Mouse (Mus musculus): Measurements from ENCODE around the gene Apoa5.
"Not testable (repeated sequence)": the region's sequence is repeated elsewhere in the genome, so short reads cannot be mapped to it uniquely, and the experiment has no call there.

The Apoa5 gene

GRCm38 (mm10) chr9:46269125-46269524, 692 bp downstream of the Apoa5 start:
- no peak for DNase-seq (ENCODE audit: low spot score)

GRCm38 (mm10) chr9:46270782-46271181, 2.3 kb downstream of the Apoa5 start:
- no peak for DNase-seq (ENCODE audit: low spot score)

- DNase-seq (ENCODE audit: low spot score) = no peak
Observed at GRCm38 (mm10) chr9:46272070-46272469, 3.6 kb downstream of the Apoa5 start.

GRCm38 (mm10) chr9:46272677-46273454, 4.4 kb downstream of the Apoa5 start, which contains the start of gene Zpr1:
Gene Zpr1, plus strand, starts transcription at chr9:46273064.
- DNase-seq (ENCODE audit: low spot score) = peak; percentile 87

GRCm38 (mm10) chr9:46274494-46274893, 6.1 kb downstream of the Apoa5 start:
- no peak for DNase-seq (ENCODE audit: low spot score)

- peak; percentile 91 for DNase-seq (ENCODE audit: low spot score)
Observed at GRCm38 (mm10) chr9:46282631-46283436, 14.4 kb downstream of the Apoa5 start, which contains the start of gene Bud13. Gene Bud13, plus strand, starts transcription at chr9:46283008.

GRCm38 (mm10) chr9:46298381-46298780, 29.9 kb downstream of the Apoa5 start:
- no peak for DNase-seq (ENCODE audit: low spot score)

GRCm38 (mm10) chr9:46302142-46302541, 33.7 kb downstream of the Apoa5 start:
- DNase-seq (ENCODE audit: low spot score) = peak; percentile 38

GRCm38 (mm10) chr9:46309121-46309520, 40.7 kb downstream of the Apoa5 start:
- no peak for DNase-seq (ENCODE audit: low spot score)

GRCm38 (mm10) chr9:46314507-46314906, 46.1 kb downstream of the Apoa5 start:
- DNase-seq (ENCODE audit: low spot score) = peak; percentile 56

- no peak for DNase-seq (ENCODE audit: low spot score)
Observed at GRCm38 (mm10) chr9:46314921-46315320, 46.5 kb downstream of the Apoa5 start.

GRCm38 (mm10) chr9:46315807-46316365, 47.5 kb downstream of the Apoa5 start:
- no peak for DNase-seq (ENCODE audit: low spot score)

GRCm38 (mm10) chr9:46316388-46316787, 48.0 kb downstream of the Apoa5 start:
- no peak for DNase-seq (ENCODE audit: low spot score)

GRCm38 (mm10) chr9:46316909-46317308, 48.5 kb downstream of the Apoa5 start:
- no peak for DNase-seq (ENCODE audit: low spot score)

- no peak for DNase-seq (ENCODE audit: low spot score)
Observed at GRCm38 (mm10) chr9:46317957-46318356, 49.5 kb downstream of the Apoa5 start.

- DNase-seq (ENCODE audit: low spot score) = not testable (repeated sequence)
Observed at GRCm38 (mm10) chr9:46319886-46320285, 51.5 kb downstream of the Apoa5 start, which contains the start of gene 4931429L15Rik. Gene 4931429L15Rik, minus strand, starts transcription at chr9:46319986.

- no peak for DNase-seq (ENCODE audit: low spot score)
Observed at GRCm38 (mm10) chr9:46320461-46320860, 52.0 kb downstream of the Apoa5 start.
